Mouse (Mus musculus) heart, postnatal 4 days (tissue): ENCODE results near the gene Slc17a7. TPM values are rescaled to one million over a fixed set of nuclear protein-coding genes. Genes with fewer than 3 reads are reported as not detected.
"Not testable (repeated sequence)": the region's sequence is repeated elsewhere in the genome, so short reads cannot be mapped to it uniquely, and the experiment has no call there.

Source experiments
- DNase-seq: peaks from one replicate; pipeline ENCODE4 v3.0.0; 2021
- total RNA-seq, 2 experiments: library from RNA; stranded (reverse); gene quantifications; 2 replicates each; pipeline ENCODE4 v1.2.3; 2021

The Slc17a7 gene
- 10 to 100 TPM in 1 of 2 experiments, 1 to 10 TPM in 1; 9.1 to 12.4 TPM for total RNA-seq

- peak; percentile 35 for DNase-seq
Measured at GRCm38 (mm10) chr7:45163735-45164490, at the start of gene Slc17a7. TSS of gene Slc17a7 (plus strand) at chr7:45163949.

GRCm38 (mm10) chr7:45117566-45117965 is 46.2 kb upstream of the Slc17a7 start:
- DNase-seq: no peak

DNA sequence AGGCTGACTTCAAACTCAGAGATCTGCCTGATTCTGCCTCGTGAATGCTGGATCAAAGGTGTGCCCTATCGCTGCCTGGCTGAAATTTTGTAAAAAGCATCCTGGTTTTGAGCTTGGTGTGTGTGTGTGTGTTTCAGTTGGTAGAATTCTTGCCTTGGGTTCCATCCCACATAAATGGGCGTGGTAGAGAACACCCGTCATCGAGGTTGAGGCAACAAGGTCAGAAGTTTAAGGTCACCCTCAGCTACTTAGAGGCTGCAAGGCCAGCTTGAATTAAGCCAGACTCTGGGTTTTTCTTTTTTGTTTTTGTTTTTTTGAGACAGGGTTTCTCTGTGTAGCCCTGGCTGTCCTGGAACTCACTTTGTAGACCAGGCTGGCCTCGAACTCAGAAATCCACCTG is 45.4 kb upstream of the Slc17a7 start:
- DNase-seq: no peak

- DNase-seq: no peak
Measured at GRCm38 (mm10) chr7:45119780-45120709, 43.7 kb upstream of the Slc17a7 start.

- DNase-seq: peak; percentile 65
Measured at GRCm38 (mm10) chr7:45121404-45121803, 42.3 kb upstream of the Slc17a7 start.

DNA sequence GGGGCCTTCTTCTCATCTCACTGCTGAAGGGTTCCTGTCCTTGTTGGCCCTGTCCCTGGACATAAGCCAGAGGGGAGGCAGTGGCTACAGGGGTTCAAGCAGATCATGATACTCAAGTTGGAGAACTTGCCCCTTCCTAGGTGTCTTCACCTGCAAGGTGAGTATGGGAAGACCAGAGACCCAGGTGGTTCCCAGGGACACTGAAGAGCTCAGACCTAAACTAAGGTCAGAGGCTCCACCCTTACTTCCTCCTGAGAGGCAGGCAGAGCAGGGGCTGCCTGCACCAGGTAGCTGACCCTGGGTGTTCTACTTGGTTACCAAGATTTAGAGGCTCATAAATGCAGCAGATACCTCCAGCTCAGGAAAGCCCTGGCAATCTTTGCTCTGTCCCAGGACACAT is 41.8 kb upstream of the Slc17a7 start:
- DNase-seq: no peak

GRCm38 (mm10) chr7:45122561-45123185 is 41.1 kb upstream of the Slc17a7 start:
- DNase-seq: no peak

DNA sequence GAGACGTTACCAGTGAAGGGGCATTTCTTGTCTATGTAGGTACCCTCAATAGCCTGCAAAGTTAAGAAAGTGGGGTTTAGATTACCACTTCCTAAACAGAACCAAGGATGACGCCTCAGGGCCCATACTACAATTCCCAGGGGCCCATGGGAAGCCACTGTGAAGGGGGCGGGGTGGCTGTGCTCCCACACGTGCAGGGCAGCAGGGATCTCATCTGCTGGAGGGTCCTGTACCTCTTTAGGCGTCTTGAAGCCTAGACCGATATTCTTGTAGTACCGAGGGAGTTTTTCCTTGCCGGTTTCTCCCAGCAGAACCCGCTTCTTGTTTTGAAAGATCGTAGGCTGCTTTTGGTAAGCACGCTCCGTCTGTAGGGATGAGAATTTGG is 40.6 kb upstream of the Slc17a7 start:
- peak; percentile 51 for DNase-seq

DNA sequence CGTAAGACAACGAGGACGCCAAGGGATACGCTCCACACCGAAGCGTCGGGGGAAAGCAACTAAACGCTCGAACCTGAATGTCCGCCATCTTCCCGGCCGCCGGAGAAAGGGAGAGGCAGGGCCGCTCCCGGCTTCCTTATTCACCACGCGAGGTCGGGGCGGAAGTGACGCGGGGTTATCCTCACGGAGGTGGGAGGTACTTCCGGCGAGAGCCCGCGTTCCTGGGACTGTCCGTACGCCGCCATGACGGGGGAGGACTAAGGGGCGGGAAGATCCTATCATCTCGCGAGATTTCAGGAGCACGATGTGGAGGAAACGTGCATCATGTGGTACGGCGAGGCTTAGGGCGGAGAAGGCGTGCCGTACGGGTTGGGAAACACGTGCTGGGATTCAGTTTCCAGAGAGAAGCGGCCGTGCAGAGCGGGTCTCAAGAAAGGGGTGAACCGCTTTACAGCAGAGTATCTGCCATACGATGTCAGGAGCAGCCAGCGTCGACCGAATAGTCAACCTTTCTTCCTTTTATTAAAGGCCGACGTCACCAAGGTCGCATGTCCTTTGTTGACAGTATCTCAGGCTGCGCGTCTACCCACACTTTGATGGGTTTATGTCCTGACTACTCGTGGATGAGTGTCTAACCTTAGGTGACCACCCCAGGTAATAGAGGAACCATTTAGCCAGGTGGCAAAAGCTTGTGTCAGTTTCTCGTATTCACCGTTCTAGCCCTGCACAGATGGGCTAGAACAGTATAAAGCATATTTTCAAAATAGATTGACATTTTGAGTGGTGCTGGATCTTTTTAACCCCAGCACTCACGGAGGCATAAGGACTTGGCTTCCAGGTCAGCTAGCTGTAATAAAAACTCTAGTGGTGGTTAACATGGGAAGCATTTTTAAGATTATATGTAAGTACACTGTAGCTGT is 39.3 kb upstream of the Slc17a7 start, which contains the start of gene Rps11:
Gene Rps11, minus strand, starts transcription at position 216 of the 920 bp plus-strand sequence.
- DNase-seq: peak; percentile 99

DNA sequence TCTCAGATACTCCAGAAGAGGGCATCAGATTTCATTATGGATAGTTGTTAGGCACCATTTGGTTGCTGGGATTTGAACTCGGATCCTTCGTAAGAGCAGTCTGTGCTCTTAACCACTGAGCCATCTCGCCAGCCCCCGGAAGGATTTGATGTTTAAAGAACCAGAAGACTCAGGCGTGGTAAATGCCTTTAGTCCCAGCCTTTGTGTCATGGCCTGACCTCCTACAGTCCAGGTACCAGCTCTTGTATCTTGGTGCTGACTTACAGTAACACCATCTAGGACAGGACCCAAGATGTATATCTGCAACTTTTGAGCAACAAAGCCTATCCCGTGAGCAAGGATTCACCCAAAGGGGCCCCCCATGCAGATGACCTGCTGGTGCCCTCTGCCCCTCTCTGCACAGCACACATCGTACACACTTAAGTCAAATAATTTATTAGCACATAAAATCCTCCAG is 38.6 kb upstream of the Slc17a7 start:
- no peak for DNase-seq

- not testable (repeated sequence) for DNase-seq
Measured at GRCm38 (mm10) chr7:45125649-45126048, 38.1 kb upstream of the Slc17a7 start.

DNA sequence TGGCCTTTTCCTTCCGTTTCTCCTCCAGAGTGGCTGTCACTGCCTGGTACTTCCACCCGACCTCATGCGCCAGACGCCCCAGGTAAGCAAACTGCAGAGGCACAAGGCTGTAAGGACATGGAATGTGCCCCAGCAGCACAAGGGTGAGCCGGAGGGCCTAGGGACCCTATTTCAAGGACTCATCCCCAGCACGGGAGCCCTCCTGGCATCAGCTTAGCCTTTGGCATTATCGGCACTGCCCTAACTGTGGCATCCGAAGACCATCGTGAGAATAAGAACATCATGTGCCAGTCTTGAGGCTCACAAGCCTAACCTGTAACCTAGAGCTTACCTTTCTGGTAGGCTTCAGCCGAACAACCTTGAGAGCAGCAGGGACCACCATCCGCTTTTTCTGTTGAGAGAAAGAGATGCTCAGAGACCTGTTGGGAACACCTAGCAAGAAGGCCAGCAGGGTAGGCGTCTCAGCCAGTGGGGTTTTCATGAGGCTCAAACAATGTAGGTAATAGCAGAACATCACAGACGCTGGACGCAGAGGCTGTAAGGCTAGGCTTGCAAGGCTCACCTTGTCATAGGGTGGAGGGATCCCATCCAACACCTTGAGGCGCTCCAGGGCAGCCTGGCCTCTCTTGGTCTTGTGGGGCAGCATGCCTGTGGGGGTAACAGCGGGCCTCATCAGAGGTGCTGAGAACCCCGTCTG is 37.5 kb upstream of the Slc17a7 start:
- DNase-seq: no peak

DNA sequence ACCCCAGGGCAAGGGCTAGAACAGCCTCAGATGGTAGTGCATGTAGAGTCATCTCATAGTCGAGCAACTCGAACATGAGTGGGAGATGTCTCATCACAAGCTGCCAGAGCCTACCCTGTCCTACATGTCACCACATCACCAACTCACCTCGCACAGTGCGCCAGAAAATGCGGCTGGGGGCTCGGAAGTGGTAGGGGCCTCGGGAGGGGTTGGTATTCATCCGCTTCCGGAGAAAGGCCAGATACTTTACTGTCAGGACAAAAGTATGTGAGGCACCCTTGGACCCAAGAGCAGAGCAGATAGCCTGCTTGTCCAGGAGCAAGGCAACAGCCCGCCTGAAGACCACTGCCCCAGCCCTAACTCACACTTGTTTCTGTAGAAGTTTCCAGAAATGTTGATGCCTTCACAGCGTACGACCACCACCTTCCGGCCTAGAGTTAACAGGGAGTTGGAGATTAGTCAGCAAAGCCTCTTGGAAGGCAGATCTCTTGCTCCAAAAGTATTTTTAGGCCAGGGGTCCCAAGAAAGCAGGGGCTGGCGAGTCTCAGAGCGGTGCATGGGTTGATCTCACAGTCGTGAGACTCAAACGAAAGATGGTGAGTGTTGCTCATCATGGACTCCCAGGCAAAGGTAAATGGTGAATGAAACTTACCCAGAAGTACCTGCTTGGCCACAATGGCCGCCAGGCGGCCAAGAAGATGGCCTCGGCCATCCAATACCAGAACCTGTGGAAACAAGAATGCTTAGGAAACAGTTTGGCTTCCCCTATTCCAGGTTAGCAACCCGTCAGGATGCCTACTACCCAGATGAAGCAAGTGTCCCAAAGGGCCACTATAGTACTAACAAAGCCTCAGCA is 36.7 kb upstream of the Slc17a7 start:
- no peak for DNase-seq

DNA sequence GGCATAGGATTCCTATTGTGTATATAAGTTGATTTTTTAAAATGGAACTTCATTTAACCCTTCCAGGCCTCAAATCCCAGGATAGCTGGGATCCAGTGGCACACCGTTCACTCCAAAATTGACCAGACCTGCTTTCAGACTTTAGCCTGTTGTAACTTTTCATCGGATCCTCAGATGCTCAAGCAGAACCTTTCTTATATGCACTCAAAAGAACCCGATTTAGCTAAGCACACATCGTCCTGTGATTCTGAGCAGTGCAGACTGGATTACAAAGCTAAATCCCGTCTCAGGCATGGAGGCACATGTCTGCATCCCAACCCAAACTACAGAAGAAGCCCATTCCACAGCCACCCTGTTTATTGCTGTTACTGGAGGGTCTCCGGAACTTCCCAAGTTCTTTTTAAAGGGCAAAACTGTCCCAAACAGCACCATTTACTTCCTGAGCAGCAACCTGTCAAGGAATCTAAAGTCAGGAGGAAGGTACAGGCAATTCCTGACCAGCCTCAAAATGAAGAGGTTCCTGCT is 36.0 kb upstream of the Slc17a7 start:
- no peak for DNase-seq

GRCm38 (mm10) chr7:45128624-45129246 is 35.0 kb upstream of the Slc17a7 start, which contains the start of gene Rpl13a:
TSS of gene Rpl13a (minus strand) at chr7:45128761.
- peak; percentile 98 for DNase-seq

DNA sequence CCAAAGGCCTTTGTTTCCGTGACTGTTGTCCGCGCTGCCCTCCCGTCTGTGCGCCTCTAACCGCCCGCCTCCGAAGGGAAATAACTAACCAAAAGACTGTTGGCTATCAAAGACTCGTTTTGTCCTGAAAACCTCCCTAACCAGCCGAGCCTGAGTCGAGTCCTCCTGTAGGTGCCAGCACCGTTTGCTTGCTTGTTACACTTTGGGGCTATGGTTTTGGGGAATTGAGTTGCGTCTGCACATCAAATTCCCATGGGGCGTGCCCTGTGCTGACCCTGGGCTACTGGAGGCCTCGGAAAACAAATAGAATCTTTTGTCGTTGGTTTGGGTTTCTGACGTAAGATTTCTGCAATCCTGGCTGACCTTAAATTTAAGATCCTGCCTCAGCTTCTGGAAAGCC is 34.4 kb upstream of the Slc17a7 start:
- DNase-seq: peak; percentile 61

DNA sequence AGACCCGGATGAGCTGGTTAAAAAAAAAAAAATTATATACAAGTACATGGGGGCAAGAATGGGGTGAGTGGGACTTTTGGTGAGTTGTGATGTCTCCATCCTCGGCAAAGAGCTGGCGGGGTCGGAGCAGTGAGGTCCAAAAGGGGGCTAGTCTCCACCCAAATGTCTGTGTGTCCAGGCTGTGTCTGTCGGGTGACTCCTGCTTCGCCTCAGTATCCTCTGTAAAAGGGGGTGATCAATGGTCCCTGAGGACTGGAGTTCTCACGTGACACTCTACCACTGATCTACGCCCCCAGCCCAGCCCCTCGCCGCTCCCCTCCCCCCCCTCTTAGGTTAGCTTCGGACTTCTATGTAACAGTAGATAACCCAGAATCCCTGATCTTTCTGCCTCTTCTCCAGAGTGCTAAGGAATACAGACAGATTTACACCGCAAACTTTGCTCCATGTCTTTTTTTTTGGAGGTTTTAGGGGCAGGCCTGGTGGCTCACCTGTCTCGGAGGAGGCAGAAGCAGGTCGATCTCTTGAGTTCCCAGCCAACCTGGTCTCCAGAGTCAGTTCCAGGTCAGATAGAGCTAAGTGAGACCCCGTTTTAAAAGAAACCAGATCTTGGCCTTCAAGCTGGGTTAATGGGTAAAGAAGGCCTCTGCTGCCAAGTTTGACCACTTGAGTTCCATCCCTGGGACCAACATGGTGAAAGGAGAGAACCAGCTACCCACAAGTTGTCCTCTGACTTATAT is 33.8 kb upstream of the Slc17a7 start:
- DNase-seq: no peak

DNA sequence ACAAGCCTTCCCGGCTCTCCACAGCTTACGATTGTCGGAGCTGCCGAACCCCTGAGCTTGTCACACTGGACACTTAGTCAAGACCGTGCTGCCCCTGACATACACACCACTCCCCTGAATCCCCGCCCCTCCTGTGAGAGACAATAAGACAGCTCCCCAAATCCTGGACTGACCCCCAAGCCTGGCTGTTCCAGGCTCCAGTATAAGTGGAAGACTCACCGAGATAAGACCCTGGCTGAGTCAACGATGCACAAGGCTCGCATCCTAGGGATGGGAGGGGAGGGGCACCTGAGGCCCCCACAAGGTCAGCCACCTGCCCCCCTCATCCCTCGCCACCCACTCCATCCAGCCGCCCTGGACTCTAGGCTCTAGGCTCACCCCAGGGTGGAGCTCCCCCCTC is 31.9 kb upstream of the Slc17a7 start:
- no peak for DNase-seq
